Mouse (Mus musculus) spleen, adult 18-20 months (tissue): ENCODE measurements around the gene Ctnnbip1.
A peak's percentile ranks its signal among the peaks of the same experiment; 100 is the strongest.

Experiments used
- DNase-seq, 2 experiments: peaks; one replicate each; pipeline ENCODE4 v3.0.0; 2022; ENCODE audit warnings: mixed read lengths in 2 of 2

Ctnnbip1 gene

GRCm38 (mm10) chr4:149523961-149524360 is 5.9 kb downstream of the Ctnnbip1 start:
- no peak for DNase-seq

- no peak for DNase-seq
Measured at GRCm38 (mm10) chr4:149525170-149525569, 7.1 kb downstream of the Ctnnbip1 start.

- DNase-seq = no peak
Measured at GRCm38 (mm10) chr4:149525811-149526210, 7.8 kb downstream of the Ctnnbip1 start.

- no peak for DNase-seq
Measured at GRCm38 (mm10) chr4:149526330-149526729, 8.3 kb downstream of the Ctnnbip1 start.

GRCm38 (mm10) chr4:149527621-149528354 is 9.8 kb downstream of the Ctnnbip1 start:
- DNase-seq = no peak

GRCm38 (mm10) chr4:149529691-149530090 is 11.7 kb downstream of the Ctnnbip1 start:
- DNase-seq = no peak

- DNase-seq = no peak
Measured at GRCm38 (mm10) chr4:149539441-149539840, 21.4 kb downstream of the Ctnnbip1 start.

GRCm38 (mm10) chr4:149541935-149542334 is 23.9 kb downstream of the Ctnnbip1 start:
- DNase-seq = no peak

- no peak for DNase-seq
Measured at GRCm38 (mm10) chr4:149542431-149542830, 24.4 kb downstream of the Ctnnbip1 start.

GRCm38 (mm10) chr4:149542927-149543553 is 25.0 kb downstream of the Ctnnbip1 start:
- DNase-seq = peak; percentile 32 to 78

GRCm38 (mm10) chr4:149544892-149545291 is 26.9 kb downstream of the Ctnnbip1 start:
- no peak for DNase-seq

- DNase-seq = no peak
Measured at GRCm38 (mm10) chr4:149546797-149547444, 28.9 kb downstream of the Ctnnbip1 start.

- no peak for DNase-seq
Measured at GRCm38 (mm10) chr4:149547523-149547922, 29.5 kb downstream of the Ctnnbip1 start.

- DNase-seq = peak; percentile 25 to 60
Measured at GRCm38 (mm10) chr4:149549221-149549925, 31.3 kb downstream of the Ctnnbip1 start.

- DNase-seq = no peak
Measured at GRCm38 (mm10) chr4:149550866-149551265, 32.8 kb downstream of the Ctnnbip1 start.

- DNase-seq = no peak
Measured at GRCm38 (mm10) chr4:149551696-149552095, 33.7 kb downstream of the Ctnnbip1 start.

- DNase-seq = no peak
Measured at GRCm38 (mm10) chr4:149553834-149554233, 35.8 kb downstream of the Ctnnbip1 start.

GRCm38 (mm10) chr4:149556111-149556510 is 38.1 kb downstream of the Ctnnbip1 start:
- no peak for DNase-seq

- DNase-seq = no peak
Measured at GRCm38 (mm10) chr4:149557905-149558304, 39.9 kb downstream of the Ctnnbip1 start.

- no peak for DNase-seq
Measured at GRCm38 (mm10) chr4:149558389-149558788, 40.4 kb downstream of the Ctnnbip1 start.

GRCm38 (mm10) chr4:149561392-149561791 is 43.4 kb downstream of the Ctnnbip1 start:
- DNase-seq = no peak

- no peak for DNase-seq
Measured at GRCm38 (mm10) chr4:149561986-149562904, 44.2 kb downstream of the Ctnnbip1 start.
